Mouse (Mus musculus) gastrocnemius, postnatal 36 days (tissue): Measurements from ENCODE around the gene Dst. TPM values are rescaled to one million over a fixed set of nuclear protein-coding genes. Genes with fewer than 3 reads are reported as not detected.
"Not testable (repeated sequence)": the region's sequence is repeated elsewhere in the genome, so short reads cannot be mapped to it uniquely, and the experiment has no call there.

Experiments used
- DNase-seq, 2 experiments: peaks; one replicate each; pipeline ENCODE4 v3.0.0; 2022
- intact Hi-C: fragments of 180-260 bp; cut with DNase I; formaldehyde crosslinking; loops from one replicate; pipeline ENCODE4 v1.15.1; 2025
- microRNA-seq, 2 experiments: library from miRNA; unstranded; fragments of <30 nt; microRNA quantifications; one replicate each; pipeline ENCODE4 v1.2.0; 2021
- total RNA-seq, 2 experiments: library from RNA; stranded (reverse); gene quantifications; 2 replicates each; pipeline ENCODE4 v1.2.3; 2021

The Dst gene
- total RNA-seq, 2 experiments from 2014 or later = 215 to 242 TPM

DNA sequence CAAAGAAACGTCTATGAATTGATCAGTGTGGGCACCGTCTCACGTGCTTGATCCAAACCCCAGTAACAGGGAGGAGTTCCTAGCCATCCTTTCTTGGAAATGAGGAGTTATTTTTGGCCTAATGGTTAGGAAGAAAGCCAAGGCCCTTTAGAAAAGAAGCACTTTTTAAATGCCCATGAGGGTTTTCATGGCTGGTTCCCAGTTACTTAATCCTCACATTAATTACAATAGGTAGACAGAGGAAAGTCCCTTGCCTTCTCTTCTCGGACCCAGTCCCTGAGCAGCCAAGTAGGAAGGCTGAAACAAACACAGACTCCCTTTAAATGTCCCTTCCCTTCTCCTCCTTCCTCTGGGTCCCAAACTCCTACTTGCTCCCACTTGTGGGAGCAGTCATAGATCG lies 396.2 kb downstream of the Dst start:
- no peak for DNase-seq
- intact Hi-C loops = loop anchor here (5.0 kb wide), 1 partner anchor 108 kb away; no protein-coding TSS in a partner anchor

- intact Hi-C loops = no loop called here
- no peak for DNase-seq
Observed at GRCm38 (mm10) chr1:34306741-34307140, 398.7 kb downstream of the Dst start.

DNA sequence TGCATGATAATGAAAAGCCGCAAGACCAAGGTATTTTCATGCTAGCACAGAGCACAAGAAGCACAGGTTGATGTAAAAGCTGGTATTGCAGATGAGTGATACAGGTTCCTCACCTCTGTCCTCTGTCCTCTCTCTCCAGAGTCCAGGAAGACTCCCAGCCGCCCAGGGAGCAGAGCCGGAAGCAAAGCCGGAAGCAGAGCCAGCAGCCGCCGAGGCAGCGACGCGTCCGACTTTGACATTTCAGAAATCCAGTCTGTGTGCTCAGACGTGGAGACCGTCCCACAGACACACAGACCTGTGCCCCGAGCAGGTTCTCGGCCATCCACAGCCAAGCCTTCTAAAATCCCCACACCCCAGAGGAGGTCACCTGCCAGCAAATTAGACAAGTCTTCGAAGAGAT lies 399.2 kb downstream of the Dst start:
- intact Hi-C loops = no loop called here
- DNase-seq = no peak

GRCm38 (mm10) chr1:34308841-34309240 lies 400.8 kb downstream of the Dst start:
- intact Hi-C loops, DNase-seq: not testable (repeated sequence)

DNA sequence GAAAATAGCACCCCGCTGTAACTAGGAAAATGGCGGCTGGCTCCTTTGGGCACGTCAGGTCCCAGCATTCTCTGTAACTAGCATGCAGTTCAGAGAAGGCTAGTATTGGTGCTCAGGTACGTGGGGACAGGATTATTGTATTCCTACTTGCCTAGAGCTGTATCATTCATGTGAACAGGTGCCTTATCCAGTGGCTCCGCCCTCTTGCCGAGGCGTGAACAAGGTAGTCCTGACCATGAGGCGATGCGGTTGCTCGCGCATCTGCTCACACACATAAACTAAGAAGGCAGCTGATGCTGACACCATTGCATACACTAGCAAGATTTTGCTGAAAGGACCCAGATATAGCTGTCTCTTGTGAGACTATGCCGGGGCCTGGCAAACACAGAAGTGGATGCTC lies 401.4 kb downstream of the Dst start:
- intact Hi-C loops = no loop called here
- DNase-seq = no peak

- intact Hi-C loops = no loop called here
- DNase-seq = no peak
Observed at GRCm38 (mm10) chr1:34310532-34311250, 402.7 kb downstream of the Dst start.

- intact Hi-C loops = no loop called here
- no peak for DNase-seq
Observed at GRCm38 (mm10) chr1:34312806-34313205, 404.8 kb downstream of the Dst start.

DNA sequence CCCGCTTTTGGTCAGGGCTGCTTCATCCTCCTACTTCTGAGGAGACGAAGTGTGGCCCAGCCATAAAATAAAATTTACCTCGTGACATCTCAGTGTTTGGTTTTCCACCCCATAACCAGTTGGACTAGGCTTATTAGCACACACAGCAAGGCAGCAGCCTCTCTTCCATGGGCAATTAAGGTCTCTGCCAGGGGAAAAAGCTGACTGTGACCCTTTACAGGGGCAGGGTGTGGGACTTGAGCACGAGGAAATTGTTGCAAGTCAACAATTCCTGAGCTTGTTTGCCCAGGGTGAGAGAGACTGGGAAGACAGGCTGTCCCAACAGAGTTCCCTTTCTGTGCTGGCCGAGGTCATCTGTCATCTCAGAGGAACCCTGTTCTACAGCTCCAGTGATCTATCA lies 407.4 kb downstream of the Dst start:
- intact Hi-C loops = no loop called here
- no peak for DNase-seq

- DNase-seq = no peak
- intact Hi-C loops = no loop called here
Observed at GRCm38 (mm10) chr1:34324255-34324654, 416.2 kb downstream of the Dst start.

DNA sequence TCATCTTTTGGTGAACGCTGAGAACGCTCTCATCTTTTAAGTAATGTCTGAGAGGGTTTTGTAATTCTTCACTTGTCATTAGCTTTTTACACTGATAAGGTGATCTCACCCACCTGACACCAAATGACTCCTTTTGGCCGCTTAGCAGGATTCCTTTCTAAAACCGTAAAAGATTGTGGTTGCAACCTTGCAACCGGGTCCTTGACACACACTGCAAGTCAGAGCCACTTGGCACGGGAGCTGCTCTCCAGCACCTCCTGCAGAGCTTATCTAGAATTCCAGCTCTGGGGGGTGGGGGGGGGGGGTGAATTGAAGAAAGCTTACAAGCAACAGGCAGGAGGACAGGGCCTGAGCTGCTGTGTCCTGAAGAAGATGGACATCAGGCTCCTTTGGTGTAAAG lies 420.6 kb downstream of the Dst start:
- no peak for DNase-seq
- intact Hi-C loops = no loop called here

GRCm38 (mm10) chr1:34331767-34332166 lies 423.7 kb downstream of the Dst start:
- intact Hi-C loops = no loop called here
- DNase-seq = no peak

Small RNA genes lying within 50 kb of the gene (microRNA-seq; reads per million reads assigned to microRNA genes)
- 0 to 0.36 reads per million in 2 experiments for gene Mir6896

Other genes starting within 250 kb of the Dst start
- 1 to 10 TPM in 1 of 2 experiments, under 1 TPM in 1; 0.87 to 1.1 TPM for gene Prim2, start 238.4 kb upstream of the Dst start, total RNA-seq
- 1 to 10 TPM; 4.2 to 5.1 TPM for gene Rab23, start 188.3 kb upstream of the Dst start, total RNA-seq
- gene Bag2, start 150.4 kb upstream of the Dst start, total RNA-seq = 10 to 100 TPM; 15.8 to 19.0 TPM
- 10 to 100 TPM in 1 of 2 experiments, 1 to 10 TPM in 1; 7.7 to 10.2 TPM for gene Zfp451, start 93.6 kb upstream of the Dst start, total RNA-seq
- gene Bend6, start 409 bp upstream of the Dst start, total RNA-seq = 1 to 10 TPM; 1.1 to 1.3 TPM